Mouse (Mus musculus) layer of hippocampus, postnatal 36 days (tissue): Measurements from ENCODE around the gene Tinagl1. TPM values are rescaled to one million over a fixed set of nuclear protein-coding genes. Genes with fewer than 3 reads are reported as not detected.

ENCODE experiments used
- DNase-seq, 2 experiments: peaks; one replicate each; pipeline ENCODE4 v3.0.0; 2022
- total RNA-seq, 2 experiments: library from RNA; stranded (reverse); gene quantifications; 2 replicates each; pipeline ENCODE4 v1.2.3; 2021

Gene Tinagl1
- total RNA-seq, 2 experiments from 2014 or later, result 6.2 to 9.9 TPM

- DNase-seq, result no peak
Measured at GRCm38 (mm10) chr4:130177087-130177486, 2.2 kb upstream of the Tinagl1 start.

GRCm38 (mm10) chr4:130176156-130176720 lies 1.3 kb upstream of the Tinagl1 start:
- no peak for DNase-seq

- no peak for DNase-seq
Measured at GRCm38 (mm10) chr4:130174335-130175031, 439 bp downstream of the Tinagl1 start.

- no peak for DNase-seq
Measured at GRCm38 (mm10) chr4:130173911-130174311, 1.0 kb downstream of the Tinagl1 start.

- DNase-seq, result no peak
Measured at GRCm38 (mm10) chr4:130173060-130173822, 1.7 kb downstream of the Tinagl1 start.

- DNase-seq, result no peak
Measured at GRCm38 (mm10) chr4:130171951-130172765, 2.8 kb downstream of the Tinagl1 start.

- no peak for DNase-seq
Measured at GRCm38 (mm10) chr4:130170362-130170761, 4.6 kb downstream of the Tinagl1 start.

GRCm38 (mm10) chr4:130169411-130169971 lies 5.4 kb downstream of the Tinagl1 start:
- no peak for DNase-seq

- DNase-seq, result no peak
Measured at GRCm38 (mm10) chr4:130168280-130169183, 6.4 kb downstream of the Tinagl1 start.

GRCm38 (mm10) chr4:130167814-130168213 lies 7.1 kb downstream of the Tinagl1 start:
- DNase-seq, result no peak

- no peak for DNase-seq
Measured at GRCm38 (mm10) chr4:130167321-130167720, 7.6 kb downstream of the Tinagl1 start.

GRCm38 (mm10) chr4:130166592-130166991 lies 8.3 kb downstream of the Tinagl1 start:
- DNase-seq, result no peak

- DNase-seq, result no peak
Measured at GRCm38 (mm10) chr4:130166061-130166460, 8.9 kb downstream of the Tinagl1 start.

- no peak for DNase-seq
Measured at GRCm38 (mm10) chr4:130164121-130164520, 10.8 kb downstream of the Tinagl1 start.

GRCm38 (mm10) chr4:130163391-130163861 lies 11.5 kb downstream of the Tinagl1 start:
- DNase-seq, result no peak

GRCm38 (mm10) chr4:130161349-130161748 lies 13.6 kb downstream of the Tinagl1 start:
- DNase-seq, result no peak

- no peak for DNase-seq
Measured at GRCm38 (mm10) chr4:130156812-130157371, 18.0 kb downstream of the Tinagl1 start.

- no peak for DNase-seq
Measured at GRCm38 (mm10) chr4:130154250-130154649, 20.7 kb downstream of the Tinagl1 start.

GRCm38 (mm10) chr4:130148405-130148804 lies 26.5 kb downstream of the Tinagl1 start:
- no peak for DNase-seq

GRCm38 (mm10) chr4:130141786-130142185 lies 33.1 kb downstream of the Tinagl1 start:
- no peak for DNase-seq

GRCm38 (mm10) chr4:130140992-130141402 lies 33.9 kb downstream of the Tinagl1 start:
- peak; percentile 47 to 51 for DNase-seq
